Mouse (Mus musculus): ENCODE results near the gene Degs1. TPM values are rescaled to one million over a fixed set of nuclear protein-coding genes. Genes with fewer than 3 reads are reported as not detected.

Degs1 gene
- polyA plus RNA-seq, 1 experiment = 88.7 TPM

DNA sequence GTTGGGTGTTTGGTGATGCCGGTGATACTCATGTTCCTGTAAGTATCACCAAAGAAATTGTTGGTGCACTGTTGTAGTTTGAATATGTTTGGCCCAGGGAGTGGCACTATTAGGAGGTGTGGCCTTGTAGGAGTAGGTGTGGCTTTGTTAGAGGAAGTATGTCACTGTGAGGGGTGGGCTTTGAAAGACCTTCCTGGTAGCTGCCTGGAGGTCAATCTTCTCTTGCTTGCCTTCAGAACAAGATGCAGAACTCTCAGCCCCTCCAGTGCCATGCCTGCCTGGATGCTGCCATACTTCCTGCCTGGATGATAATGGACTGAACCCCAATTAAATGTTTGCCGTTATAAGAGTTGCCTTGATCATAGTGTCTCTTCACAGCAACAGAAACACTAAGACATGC, 2.2 kb upstream of the Degs1 start:
- Histone ChIP-seq H3K27ac (ENCODE audit: insufficient read depth, low read length) (no peak overlapping the region), H3K4me3 (ENCODE audit: insufficient read depth, low read length) (no peak overlapping the region), H3K4me1 (ENCODE audit: control insufficient read depth, insufficient read depth, low read length) (peaks cover 7% of the 10 kb centered on the region; the same call in 1 of the 2 replicates)
- no peak for TF ChIP-seq POLR2A (IDR thresholded peaks at IDR 0.05; ENCODE audit: extremely low read depth, insufficient read depth, low read length)
- TF ChIP-seq CTCF (IDR thresholded peaks at IDR 0.05; ENCODE audit: extremely low read depth, insufficient read depth, low read length) = no peak

DNA sequence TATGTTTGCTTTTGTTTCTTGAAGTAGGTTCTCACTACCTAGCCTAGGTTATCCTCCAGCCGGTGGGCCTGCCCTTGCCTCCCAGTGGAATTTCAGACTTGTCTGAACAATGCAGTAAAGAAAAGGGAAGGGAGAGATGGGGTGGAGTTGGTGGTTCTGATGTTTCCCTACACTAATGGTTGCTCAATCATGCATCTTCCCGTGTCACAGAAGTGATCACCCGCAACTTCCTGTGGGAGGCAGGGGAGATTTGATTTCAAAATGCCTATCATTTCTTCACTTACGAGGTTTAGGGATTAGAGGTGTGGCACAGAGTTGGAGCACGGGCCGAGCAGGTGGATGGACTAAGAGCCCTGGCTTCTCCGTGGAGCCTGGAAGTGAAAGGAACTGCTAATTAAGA, 627 bp upstream of the Degs1 start:
- no peak for TF ChIP-seq POLR2A (IDR thresholded peaks at IDR 0.05; ENCODE audit: extremely low read depth, insufficient read depth, low read length)
- TF ChIP-seq CTCF (IDR thresholded peaks at IDR 0.05; ENCODE audit: extremely low read depth, insufficient read depth, low read length) = no peak
- Histone ChIP-seq H3K27ac (ENCODE audit: insufficient read depth, low read length) (no peak overlapping the region), H3K4me3 (ENCODE audit: insufficient read depth, low read length) (no peak overlapping the region; the same call in 1 of the 2 replicates), H3K4me1 (ENCODE audit: control insufficient read depth, insufficient read depth, low read length) (peaks cover 7% of the 10 kb centered on the region; the same call in 1 of the 2 replicates)

DNA sequence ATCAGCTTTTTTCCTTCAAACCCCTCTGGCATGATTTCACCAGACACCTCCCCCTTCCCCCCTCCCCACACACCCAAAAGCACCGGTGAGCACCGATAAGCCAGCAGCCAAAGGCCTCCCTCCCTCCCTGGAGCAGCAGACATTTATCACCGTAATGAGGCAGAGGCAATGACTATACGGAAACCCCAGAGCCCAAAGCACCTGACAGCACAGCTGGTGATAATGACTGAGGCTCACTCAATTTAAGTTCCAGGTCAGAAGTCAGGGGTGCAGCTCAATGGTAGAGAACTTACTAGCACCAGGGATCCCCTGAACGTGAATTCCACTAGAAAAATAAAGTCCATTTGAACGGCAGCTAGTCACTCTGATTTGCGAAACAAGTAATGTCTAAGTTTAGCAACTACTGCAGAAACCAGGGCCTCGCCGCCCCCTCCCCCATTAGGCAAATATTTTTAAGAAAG, 1.3 kb downstream of the Degs1 start:
- Histone ChIP-seq H3K27ac (ENCODE audit: insufficient read depth, low read length) (no peak overlapping the region), H3K4me3 (ENCODE audit: insufficient read depth, low read length) (peak overlapping the region; percentile 90), H3K4me1 (ENCODE audit: control insufficient read depth, insufficient read depth, low read length) (peaks cover 7% of the 10 kb centered on the region; the same call in 1 of the 2 replicates)
- TF ChIP-seq CTCF (IDR thresholded peaks at IDR 0.05; ENCODE audit: extremely low read depth, insufficient read depth, low read length) (no peak), POLR2A (IDR thresholded peaks at IDR 0.05; ENCODE audit: extremely low read depth, insufficient read depth, low read length) (no peak)

DNA sequence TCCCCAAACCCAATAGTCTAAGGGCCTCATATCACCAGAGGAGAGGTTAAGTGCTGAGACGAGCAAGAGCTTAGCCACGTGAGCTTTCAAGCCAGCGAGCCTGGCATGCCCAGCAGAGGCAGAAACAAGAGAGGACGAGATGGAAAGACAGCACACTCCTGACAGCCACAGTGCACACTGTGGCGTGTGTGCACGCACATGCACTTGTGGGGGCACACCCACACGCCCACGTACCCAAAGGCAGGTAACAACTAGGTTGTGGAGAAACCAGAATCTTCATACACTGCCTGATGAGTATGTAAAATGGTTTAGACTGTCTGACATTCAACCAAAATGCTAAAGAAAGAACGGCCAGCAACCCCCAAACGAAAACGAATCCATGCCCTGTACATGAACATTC, 2.0 kb downstream of the Degs1 start:
- TF ChIP-seq CTCF (IDR thresholded peaks at IDR 0.05; ENCODE audit: extremely low read depth, insufficient read depth, low read length) (no peak), POLR2A (IDR thresholded peaks at IDR 0.05; ENCODE audit: extremely low read depth, insufficient read depth, low read length) (no peak)
- H3K4me3 ChIP-seq (ENCODE audit: insufficient read depth, low read length) = peak overlapping the region; percentile 90
- peaks cover 7% of the 10 kb centered on the region; the same call in 1 of the 2 replicates for H3K4me1 ChIP-seq (ENCODE audit: control insufficient read depth, insufficient read depth, low read length)
- H3K27ac ChIP-seq (ENCODE audit: insufficient read depth, low read length) = no peak overlapping the region

DNA sequence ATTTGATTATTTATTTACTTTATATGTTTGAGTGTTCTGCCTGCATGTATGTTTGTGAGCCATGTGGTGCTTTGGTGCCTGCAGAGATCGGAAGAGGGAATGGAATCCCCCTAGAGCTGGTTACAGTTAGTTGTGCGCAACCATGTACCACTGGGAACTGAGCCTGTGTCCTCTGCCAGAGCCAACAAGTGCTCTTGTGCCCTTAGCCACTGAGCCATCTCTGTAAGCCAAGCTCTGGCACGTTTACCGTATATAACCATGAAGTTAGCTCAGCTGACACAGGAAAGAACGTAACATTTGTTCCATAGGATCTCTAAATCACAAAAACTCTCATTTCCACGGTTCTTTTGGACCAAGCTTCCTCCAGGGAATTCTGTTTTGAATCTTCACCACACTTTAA, 2.6 kb downstream of the Degs1 start:
- no peak overlapping the region; the same call in 1 of the 2 replicates for H3K4me3 ChIP-seq (ENCODE audit: insufficient read depth, low read length)
- TF ChIP-seq POLR2A (IDR thresholded peaks at IDR 0.05; ENCODE audit: extremely low read depth, insufficient read depth, low read length) = no peak
- no peak for TF ChIP-seq CTCF (IDR thresholded peaks at IDR 0.05; ENCODE audit: extremely low read depth, insufficient read depth, low read length)
- no peak overlapping the region for H3K27ac ChIP-seq (ENCODE audit: insufficient read depth, low read length)
- H3K4me1 ChIP-seq (ENCODE audit: control insufficient read depth, insufficient read depth, low read length) = peaks cover 7% of the 10 kb centered on the region; the same call in 1 of the 2 replicates

DNA sequence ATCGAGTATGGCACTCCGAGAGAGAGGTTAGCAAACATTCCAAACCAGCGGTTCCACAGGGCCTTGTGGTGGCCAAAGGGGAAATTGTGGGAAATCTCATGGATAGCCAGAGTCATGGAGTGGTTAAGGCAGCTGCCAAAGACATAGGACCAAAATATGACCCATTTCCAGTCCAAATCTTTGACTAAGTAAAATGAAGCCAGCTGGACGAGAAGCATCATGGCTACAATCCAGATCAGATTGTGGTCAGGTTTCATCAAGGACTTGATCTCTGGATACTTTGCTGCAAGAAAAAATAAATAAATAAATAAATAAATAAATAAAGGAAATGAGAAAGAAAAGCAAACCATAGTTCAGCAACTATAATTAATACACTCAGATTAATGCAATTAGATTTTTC, 3.2 kb downstream of the Degs1 start:
- TF ChIP-seq CTCF (IDR thresholded peaks at IDR 0.05; ENCODE audit: extremely low read depth, insufficient read depth, low read length) = no peak
- no peak for TF ChIP-seq POLR2A (IDR thresholded peaks at IDR 0.05; ENCODE audit: extremely low read depth, insufficient read depth, low read length)
- Histone ChIP-seq H3K4me1 (ENCODE audit: control insufficient read depth, insufficient read depth, low read length) (peaks cover 7% of the 10 kb centered on the region; the same call in 1 of the 2 replicates), H3K4me3 (ENCODE audit: insufficient read depth, low read length) (no peak overlapping the region), H3K27ac (ENCODE audit: insufficient read depth, low read length) (no peak overlapping the region)

DNA sequence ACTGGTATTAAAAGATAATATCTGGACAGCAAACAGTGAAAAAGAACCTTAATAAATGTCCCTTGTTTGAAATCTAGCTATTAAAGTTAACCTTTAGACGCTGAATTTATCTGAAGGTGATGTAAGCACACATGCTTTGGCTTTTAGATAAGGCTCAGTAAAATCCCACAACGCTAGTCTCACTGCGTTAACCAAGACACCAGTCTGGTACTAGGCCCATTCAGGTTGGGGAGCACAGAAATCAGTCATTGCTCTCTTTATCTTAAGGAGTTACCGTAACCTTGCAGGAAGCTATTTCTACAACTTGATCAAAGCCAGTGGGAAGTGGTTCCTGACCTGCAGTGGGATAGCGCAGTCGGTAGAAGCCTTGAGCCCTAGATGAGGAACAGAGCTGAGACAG, 7.5 kb downstream of the Degs1 start:
- no peak overlapping the region for H3K27ac ChIP-seq (ENCODE audit: insufficient read depth, low read length)
- TF ChIP-seq POLR2A (IDR thresholded peaks at IDR 0.05; ENCODE audit: extremely low read depth, insufficient read depth, low read length) = no peak
- no peak for TF ChIP-seq CTCF (IDR thresholded peaks at IDR 0.05; ENCODE audit: extremely low read depth, insufficient read depth, low read length)
- peaks cover 2% of the 10 kb centered on the region; the same call in 1 of the 2 replicates for H3K4me1 ChIP-seq (ENCODE audit: control insufficient read depth, insufficient read depth, low read length)
- H3K4me3 ChIP-seq (ENCODE audit: insufficient read depth, low read length) = no peak overlapping the region

DNA sequence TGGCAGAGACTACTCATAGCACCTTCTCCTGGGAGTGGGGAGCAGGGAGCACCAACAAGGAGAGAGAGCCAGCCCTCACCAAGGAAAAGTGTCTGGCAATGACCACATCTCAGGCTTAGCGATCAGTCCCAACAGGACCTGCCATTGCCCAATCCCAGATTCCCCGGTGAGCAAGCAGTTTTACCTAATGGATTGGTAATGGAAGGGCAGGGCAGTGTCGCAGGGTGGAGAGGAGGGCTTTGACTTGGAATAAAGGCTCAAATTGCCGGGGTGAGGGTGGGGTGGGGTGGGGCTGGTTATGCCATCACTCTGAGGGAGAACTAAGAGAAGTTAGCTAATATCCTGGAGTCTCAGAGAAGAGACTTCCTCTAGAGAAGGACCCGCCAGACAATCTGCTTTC, 11.0 kb downstream of the Degs1 start:
- Histone ChIP-seq H3K4me1 (ENCODE audit: control insufficient read depth, insufficient read depth, low read length) (no peaks in the 10 kb centered on the region), H3K4me3 (ENCODE audit: insufficient read depth, low read length) (no peak overlapping the region)
- TF ChIP-seq CTCF (IDR thresholded peaks at IDR 0.05; ENCODE audit: extremely low read depth, insufficient read depth, low read length) (no peak), POLR2A (IDR thresholded peaks at IDR 0.05; ENCODE audit: extremely low read depth, insufficient read depth, low read length) (no peak)

DNA sequence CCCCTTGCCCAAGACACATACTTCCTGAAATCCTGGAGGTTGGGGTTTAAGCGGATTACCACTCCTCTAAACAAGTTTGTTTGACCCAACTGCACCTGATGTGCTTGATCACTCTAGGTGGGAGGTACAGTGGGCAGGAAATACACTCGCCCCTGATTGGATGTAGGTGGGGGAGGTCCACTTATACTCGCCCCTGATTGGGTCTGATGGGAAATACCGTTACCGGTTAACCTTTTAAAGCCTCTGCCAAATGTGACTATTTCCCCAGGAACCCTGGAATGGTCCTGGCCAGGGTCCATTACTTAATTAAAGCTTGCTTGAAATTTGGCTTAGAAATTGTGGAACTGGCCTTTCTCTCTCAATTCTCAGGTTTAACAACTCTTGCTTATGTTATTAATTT, 11.5 kb downstream of the Degs1 start:
- Histone ChIP-seq H3K27ac (ENCODE audit: insufficient read depth, low read length) (no peak overlapping the region), H3K4me3 (ENCODE audit: insufficient read depth, low read length) (no peak overlapping the region)

More for the DNA sequence above, 11.0 kb downstream of the Degs1 start:
- H3K27ac ChIP-seq (ENCODE audit: insufficient read depth, low read length) = no peak overlapping the region

DNA sequence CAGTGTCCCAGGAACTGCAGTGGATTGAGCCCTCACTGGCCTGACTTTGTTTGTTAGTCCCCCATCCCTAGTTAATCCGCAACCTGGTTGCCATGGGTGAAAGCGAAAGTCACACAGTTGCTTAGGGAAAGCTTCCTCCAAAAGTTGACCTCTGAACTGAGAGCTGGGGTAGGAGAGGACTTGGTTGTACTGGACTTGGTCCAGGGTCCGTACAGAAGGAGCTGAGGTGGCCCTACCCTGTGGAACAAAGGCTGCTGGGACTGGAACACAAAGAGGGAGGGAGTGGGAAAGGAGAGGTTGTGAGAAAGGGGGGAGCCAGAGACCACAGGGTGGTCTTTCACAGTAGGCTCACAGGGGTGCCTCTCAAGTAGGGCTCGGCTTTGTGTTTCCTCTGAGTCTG, 14.3 kb downstream of the Degs1 start:
- Histone ChIP-seq H3K4me3 (ENCODE audit: insufficient read depth, low read length) (no peak overlapping the region), H3K4me1 (ENCODE audit: control insufficient read depth, insufficient read depth, low read length) (no peaks in the 10 kb centered on the region), H3K27ac (ENCODE audit: insufficient read depth, low read length) (no peak overlapping the region)
- TF ChIP-seq POLR2A (IDR thresholded peaks at IDR 0.05; ENCODE audit: extremely low read depth, insufficient read depth, low read length) (no peak), CTCF (IDR thresholded peaks at IDR 0.05; ENCODE audit: extremely low read depth, insufficient read depth, low read length) (no peak)

More for the DNA sequence above, 11.5 kb downstream of the Degs1 start:
- H3K4me1 ChIP-seq (ENCODE audit: control insufficient read depth, insufficient read depth, low read length) = no peaks in the 10 kb centered on the region
- TF ChIP-seq CTCF (IDR thresholded peaks at IDR 0.05; ENCODE audit: extremely low read depth, insufficient read depth, low read length) (no peak), POLR2A (IDR thresholded peaks at IDR 0.05; ENCODE audit: extremely low read depth, insufficient read depth, low read length) (no peak)

Data from cortical plate, adult 2 months (tissue).